Mouse (Mus musculus): ENCODE data around the gene Cfi. TPM values are rescaled to one million over a fixed set of nuclear protein-coding genes. Genes with fewer than 3 reads are reported as not detected.

The Cfi gene
- polyA plus RNA-seq, 1 experiment = not detected

DNA sequence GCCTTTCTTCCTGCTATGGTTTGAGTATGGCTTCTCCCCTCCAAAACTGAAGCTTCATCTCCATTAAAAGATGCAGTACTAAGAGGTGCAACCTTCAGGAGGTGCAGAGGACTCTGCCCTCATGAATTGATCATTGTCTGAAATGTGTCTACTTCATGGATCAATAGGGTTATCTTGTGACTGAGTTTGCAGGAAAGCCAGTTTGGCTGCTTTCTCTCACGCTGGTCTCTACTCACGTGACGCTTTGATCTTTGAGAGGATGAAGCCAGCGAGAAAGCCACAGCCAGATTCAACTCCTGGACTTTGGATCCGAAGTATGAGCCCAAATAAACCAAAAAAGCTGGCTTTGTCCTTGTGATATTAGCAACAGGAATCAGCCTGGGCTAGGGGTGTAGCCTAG is 50.7 kb downstream of the Cfi start:
- no peak for TF ChIP-seq POLR2A (IDR thresholded peaks at IDR 0.05; ENCODE audit: low read depth, low read length)
- TF ChIP-seq CTCF (IDR thresholded peaks at IDR 0.05; ENCODE audit: borderline replicate concordance, insufficient read depth, low read length) = no peak
- Histone ChIP-seq H3K4me3 (ENCODE audit: insufficient read depth, low read length) (no peak overlapping the region), H3K4me1 (ENCODE audit: control insufficient read depth, insufficient read depth, low read length) (no peaks in the 10 kb centered on the region), H3K27ac (ENCODE audit: insufficient read depth, low read length) (no peak overlapping the region)

GRCm38 (mm10) chr3:129887779-129888517 is 52.3 kb downstream of the Cfi start:
- no peak overlapping the region for H3K4me3 ChIP-seq (ENCODE audit: insufficient read depth, low read length)
- no peaks in the 10 kb centered on the region for H3K4me1 ChIP-seq (ENCODE audit: control insufficient read depth, insufficient read depth, low read length)
- TF ChIP-seq POLR2A (IDR thresholded peaks at IDR 0.05; ENCODE audit: low read depth, low read length) (no peak), CTCF (IDR thresholded peaks at IDR 0.05; ENCODE audit: borderline replicate concordance, insufficient read depth, low read length) (no peak)
- H3K27ac ChIP-seq (ENCODE audit: insufficient read depth, low read length) = no peak overlapping the region

DNA sequence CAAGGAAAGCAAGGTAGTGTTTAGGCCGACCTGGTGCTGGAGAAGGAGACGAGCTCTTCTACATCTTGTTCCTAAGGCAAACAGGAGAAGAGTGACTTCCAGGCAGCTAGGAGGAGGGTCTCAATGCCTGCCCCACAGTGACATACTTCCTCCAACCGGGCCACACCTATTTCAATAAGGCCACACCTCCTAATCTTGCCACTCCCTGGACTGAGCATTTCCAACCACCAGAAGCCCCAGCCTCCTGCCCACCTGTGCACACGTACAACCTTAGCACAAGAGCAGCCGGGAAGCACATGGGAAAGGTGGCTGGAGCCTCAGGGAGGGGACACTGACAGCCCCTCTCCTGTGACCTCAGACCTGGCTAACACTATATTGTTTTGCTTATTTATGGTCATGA is 56.3 kb downstream of the Cfi start:
- TF ChIP-seq POLR2A (IDR thresholded peaks at IDR 0.05; ENCODE audit: low read depth, low read length) = no peak
- TF ChIP-seq CTCF (IDR thresholded peaks at IDR 0.05; ENCODE audit: borderline replicate concordance, insufficient read depth, low read length) = no peak
- Histone ChIP-seq H3K27ac (ENCODE audit: insufficient read depth, low read length) (no peak overlapping the region), H3K4me3 (ENCODE audit: insufficient read depth, low read length) (no peak overlapping the region), H3K4me1 (ENCODE audit: control insufficient read depth, insufficient read depth, low read length) (no peaks in the 10 kb centered on the region)

DNA sequence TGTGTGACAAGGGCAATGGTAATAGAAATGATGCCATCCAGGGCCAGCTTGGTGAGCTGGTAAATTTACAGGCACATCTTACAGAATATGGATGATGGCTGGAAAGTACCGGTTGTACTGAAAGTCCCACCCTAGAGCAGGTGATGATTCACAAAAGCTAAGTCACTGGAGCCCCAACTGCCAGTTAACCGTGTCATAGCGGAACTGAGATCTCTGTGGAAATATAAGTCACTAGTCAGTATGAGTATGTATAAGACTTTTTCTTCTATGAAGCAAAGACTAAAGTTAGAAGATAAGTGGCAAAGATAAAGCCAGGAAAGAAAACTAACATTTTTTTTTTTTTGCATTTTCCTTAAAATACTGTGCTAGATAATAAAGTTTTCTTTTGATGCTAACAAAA is 57.5 kb downstream of the Cfi start:
- TF ChIP-seq CTCF (IDR thresholded peaks at IDR 0.05; ENCODE audit: borderline replicate concordance, insufficient read depth, low read length) = no peak
- TF ChIP-seq POLR2A (IDR thresholded peaks at IDR 0.05; ENCODE audit: low read depth, low read length) = no peak
- Histone ChIP-seq H3K27ac (ENCODE audit: insufficient read depth, low read length) (no peak overlapping the region), H3K4me1 (ENCODE audit: control insufficient read depth, insufficient read depth, low read length) (no peaks in the 10 kb centered on the region), H3K4me3 (ENCODE audit: insufficient read depth, low read length) (no peak overlapping the region)

DNA sequence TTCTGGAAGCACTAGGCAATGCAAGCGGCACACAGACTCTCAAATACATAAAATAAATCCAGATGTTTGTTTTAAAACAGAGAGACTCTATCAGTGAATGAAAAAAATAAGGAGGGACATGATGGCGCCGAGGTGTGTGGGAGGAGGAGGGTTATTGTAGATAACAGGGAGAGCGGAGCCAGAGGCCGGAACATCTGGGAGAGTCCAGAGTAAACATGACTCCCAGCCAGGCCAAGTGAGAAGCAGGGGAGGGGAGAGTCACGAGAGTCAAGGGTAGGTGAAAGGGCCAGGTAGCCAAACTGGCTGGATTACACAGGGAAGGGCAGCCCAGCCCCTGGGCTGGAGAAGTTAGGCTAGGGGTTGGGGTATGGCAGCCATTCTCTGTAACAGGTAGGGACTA is 60.9 kb downstream of the Cfi start:
- no peaks in the 10 kb centered on the region for H3K4me1 ChIP-seq (ENCODE audit: control insufficient read depth, insufficient read depth, low read length)
- H3K27ac ChIP-seq (ENCODE audit: insufficient read depth, low read length) = no peak overlapping the region
- TF ChIP-seq POLR2A (IDR thresholded peaks at IDR 0.05; ENCODE audit: low read depth, low read length) (no peak), CTCF (IDR thresholded peaks at IDR 0.05; ENCODE audit: borderline replicate concordance, insufficient read depth, low read length) (no peak)
- no peak overlapping the region for H3K4me3 ChIP-seq (ENCODE audit: insufficient read depth, low read length)

DNA sequence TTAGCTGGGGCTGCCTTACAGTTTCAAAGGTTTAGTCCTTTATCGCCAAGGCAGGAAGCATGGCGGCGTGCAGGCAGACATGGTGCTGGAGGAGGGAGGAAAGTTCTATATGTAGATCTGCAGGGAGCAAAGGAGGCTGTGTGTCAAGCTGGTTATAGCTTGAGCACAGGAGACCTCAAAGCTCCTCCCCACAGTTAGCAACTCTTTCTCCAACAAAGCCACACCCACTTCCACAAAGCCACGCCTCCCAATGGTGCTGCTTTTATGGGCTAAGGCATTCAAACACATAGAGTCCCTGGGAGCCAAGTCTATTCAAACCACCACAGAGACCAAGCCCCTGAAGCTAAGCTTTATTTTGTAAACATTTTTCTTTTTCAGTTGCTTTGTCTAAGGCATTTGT is 63.2 kb downstream of the Cfi start:
- no peaks in the 10 kb centered on the region for H3K4me1 ChIP-seq (ENCODE audit: control insufficient read depth, insufficient read depth, low read length)
- TF ChIP-seq POLR2A (IDR thresholded peaks at IDR 0.05; ENCODE audit: low read depth, low read length) (no peak), CTCF (IDR thresholded peaks at IDR 0.05; ENCODE audit: borderline replicate concordance, insufficient read depth, low read length) (no peak)
- no peak overlapping the region for H3K4me3 ChIP-seq (ENCODE audit: insufficient read depth, low read length)
- no peak overlapping the region for H3K27ac ChIP-seq (ENCODE audit: insufficient read depth, low read length)

GRCm38 (mm10) chr3:129901271-129901809 is 65.7 kb downstream of the Cfi start, which contains the start of gene Casp6:
TSS of gene Casp6 (plus strand) at chr3:129901425.
- peaks cover 3% of the 10 kb centered on the region; the same call in 1 of the 2 replicates for H3K4me1 ChIP-seq (ENCODE audit: control insufficient read depth, insufficient read depth, low read length)
- peak within 1 kb of the TSS; percentile 74 for H3K4me3 ChIP-seq (ENCODE audit: insufficient read depth, low read length)
- no peak within 1 kb of the TSS for H3K27ac ChIP-seq (ENCODE audit: insufficient read depth, low read length)
- no peak for TF ChIP-seq CTCF (IDR thresholded peaks at IDR 0.05; ENCODE audit: borderline replicate concordance, insufficient read depth, low read length)
- peak; percentile 88 for TF ChIP-seq POLR2A (IDR thresholded peaks at IDR 0.05; ENCODE audit: low read depth, low read length)

DNA sequence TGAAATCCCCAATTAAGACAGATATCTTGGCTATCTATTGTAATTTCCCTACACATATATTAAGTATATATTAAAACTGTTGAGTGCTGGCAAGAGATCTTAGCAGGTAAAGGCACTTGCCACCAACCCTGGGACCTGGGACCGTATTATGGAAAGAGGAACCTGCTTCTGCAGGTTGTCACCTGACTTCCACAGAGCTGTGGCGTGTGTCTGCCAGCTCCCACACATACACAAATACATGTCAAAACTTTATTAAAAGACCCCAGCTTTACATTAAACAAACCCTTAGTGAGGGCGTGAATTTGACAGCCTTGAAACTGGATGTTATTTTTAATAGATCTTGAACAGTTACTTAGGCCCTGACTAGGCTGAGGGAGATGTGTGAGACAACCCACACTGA is 67.7 kb downstream of the Cfi start:
- TF ChIP-seq POLR2A (IDR thresholded peaks at IDR 0.05; ENCODE audit: low read depth, low read length) (no peak), CTCF (IDR thresholded peaks at IDR 0.05; ENCODE audit: borderline replicate concordance, insufficient read depth, low read length) (no peak)

DNA sequence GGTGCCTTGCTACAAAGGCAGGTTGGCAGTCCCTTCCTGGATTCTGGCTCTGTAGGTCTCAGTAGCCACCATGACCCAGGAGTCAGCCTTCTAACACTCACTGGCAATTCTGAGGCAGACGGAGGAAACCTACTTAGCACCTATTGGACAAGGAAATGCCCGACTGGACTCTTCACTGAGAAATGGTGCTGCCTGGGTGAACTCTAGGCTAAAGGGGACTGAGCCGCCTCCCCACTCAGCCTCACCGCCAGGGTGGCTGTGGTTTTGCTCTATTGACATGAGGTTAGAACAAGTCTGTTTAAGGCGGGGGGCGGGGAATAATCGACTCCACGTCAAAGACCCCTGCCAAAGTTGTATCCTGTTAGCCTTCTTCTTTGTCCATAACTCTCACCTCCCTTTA is 68.2 kb downstream of the Cfi start:
- TF ChIP-seq POLR2A (IDR thresholded peaks at IDR 0.05; ENCODE audit: low read depth, low read length) (no peak), CTCF (IDR thresholded peaks at IDR 0.05; ENCODE audit: borderline replicate concordance, insufficient read depth, low read length) (no peak)
- H3K4me1 ChIP-seq (ENCODE audit: control insufficient read depth, insufficient read depth, low read length) = peaks cover 3% of the 10 kb centered on the region; the same call in 1 of the 2 replicates
- no peak overlapping the region for H3K27ac ChIP-seq (ENCODE audit: insufficient read depth, low read length)
- H3K4me3 ChIP-seq (ENCODE audit: insufficient read depth, low read length) = no peak overlapping the region

More for the DNA sequence above, 67.7 kb downstream of the Cfi start:
- Histone ChIP-seq H3K4me1 (ENCODE audit: control insufficient read depth, insufficient read depth, low read length) (peaks cover 3% of the 10 kb centered on the region; the same call in 1 of the 2 replicates), H3K27ac (ENCODE audit: insufficient read depth, low read length) (no peak overlapping the region), H3K4me3 (ENCODE audit: insufficient read depth, low read length) (no peak overlapping the region)
